Mouse (Mus musculus) MEL (cell line): ENCODE results near the gene Cnn3.

ENCODE experiments used
- CHD2 ChIP-seq: IDR thresholded peaks from 2 replicates; pipeline ENCODE4 v1.6.1; 2011; ENCODE audit warnings: low read length, improper control_type of control experiment
- CTCF ChIP-seq, 3 experiments: IDR thresholded peaks in 2 of 3; conservative IDR thresholded peaks in 1 of 3; 2 replicates each; pipeline ENCODE4 v1.5.1; 2011 to 2012; ENCODE audit warnings: low read length in 3 of 3, low read depth in 2 of 3, mild to moderate bottlenecking in 2 of 3, improper control_type of control experiment in 1 of 3, inconsistent platforms in 1 of 3, mixed read lengths in 1 of 3, moderate library complexity in 1 of 3; ENCODE audit not compliant: control insufficient read depth in 1 of 3, insufficient read depth in 1 of 3, poor library complexity in 1 of 3, severe bottlenecking in 1 of 3
- ELF1 ChIP-seq: IDR thresholded peaks from 2 replicates; pipeline ENCODE4 v1.6.1; 2014; ENCODE audit warnings: low read depth, mild to moderate bottlenecking, inconsistent platforms, low read length, improper control_type of control experiment, moderate library complexity
- GATA1 ChIP-seq: IDR thresholded peaks from 2 replicates; pipeline ENCODE4 v1.6.1; 2011; ENCODE audit warnings: low read depth, low read length, improper control_type of control experiment
- POLR2A ChIP-seq, 2 experiments: IDR thresholded peaks; 2 replicates each; pipeline ENCODE4 v1.6.1; 2011 to 2012; ENCODE audit warnings: low read length in 2 of 2, mild to moderate bottlenecking in 2 of 2, control low read depth in 1 of 2, improper control_type of control experiment in 1 of 2, low read depth in 1 of 2, moderate library complexity in 1 of 2; ENCODE audit not compliant: control insufficient read depth in 1 of 2, insufficient read depth in 1 of 2, poor library complexity in 1 of 2
- POLR2AphosphoS2 ChIP-seq: IDR thresholded peaks from 2 replicates; pipeline ENCODE4 v1.6.1; 2011; ENCODE audit warnings: low read length, improper control_type of control experiment
- ZNF384 ChIP-seq: IDR thresholded peaks from 2 replicates; pipeline ENCODE4 v1.6.1; 2012; ENCODE audit warnings: low read depth, mild to moderate bottlenecking, inconsistent platforms, low read length, improper control_type of control experiment

- TF ChIP-seq POLR2A (IDR thresholded peaks at IDR 0.05; ENCODE audit: control insufficient read depth in 1 of 2, insufficient read depth in 1 of 2, low read depth in 1 of 2, low read length in 2 of 2, poor library complexity in 1 of 2) (no peak), CTCF (IDR thresholded peaks at IDR 0.05 in 2 of 3, conservative IDR thresholded peaks at IDR 0.05 in 1 of 3; ENCODE audit: control insufficient read depth in 1 of 3, insufficient read depth in 1 of 3, low read depth in 2 of 3, low read length in 3 of 3, poor library complexity in 1 of 3, severe bottlenecking in 1 of 3) (no peak), ELF1 (no peak), CHD2 (no peak), GATA1 (no peak), POLR2AphosphoS2 (no peak), ZNF384 (no peak)
These were observed at the start of gene Cnn3 for GRCm38 (mm10) chr3:121425861-121426620.
